Mouse (Mus musculus) urinary bladder, adult 2 months (tissue): ENCODE measurements around the gene Pmpca. TPM values are rescaled to one million over a fixed set of nuclear protein-coding genes. Genes with fewer than 3 reads are reported as not detected.
A peak's percentile ranks its signal among the peaks of the same experiment; 100 is the strongest.

Experiments
- DNase-seq: peaks from one replicate; pipeline ENCODE4 v3.0.0; 2022; ENCODE audit warnings: low spot score
- polyA plus RNA-seq: library from polyadenylated mRNA; depleted of rRNA; stranded (reverse); fragments of >200 nt; gene quantifications from 2 replicates; pipeline ENCODE4 v1.2.3, GENCODE M21; 2012; rRNA removed

Pmpca gene
- polyA plus RNA-seq: 57.3 and 69.9 TPM in 2 replicates

DNA sequence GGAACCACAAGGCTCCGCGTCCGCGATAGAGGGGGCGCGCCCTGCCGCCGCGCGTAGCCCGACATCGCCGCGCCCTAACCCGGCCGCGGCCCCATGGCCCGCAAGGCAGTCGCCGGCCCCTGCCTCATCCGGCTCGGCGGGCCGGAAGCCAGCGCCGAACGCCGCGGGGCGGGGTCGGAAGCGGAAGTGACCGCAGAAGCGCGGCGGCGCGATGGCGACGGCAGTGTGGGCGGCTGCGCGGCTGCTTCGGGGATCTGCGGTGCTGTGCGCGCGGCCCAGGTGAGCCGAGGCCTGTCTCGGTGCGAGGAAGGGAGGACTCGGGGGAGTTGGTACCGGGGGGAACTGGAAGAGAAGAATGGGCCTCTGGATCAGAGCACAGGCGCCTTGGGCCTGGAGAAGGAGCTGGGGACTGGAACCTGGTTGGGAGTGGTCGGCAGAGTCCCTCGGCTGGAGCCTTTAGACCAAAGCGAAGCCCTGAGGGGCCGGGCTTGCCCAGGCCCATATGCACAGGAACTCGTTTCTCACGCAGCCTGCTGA lies at the start of gene Pmpca, which contains the start of gene Entr1:
Gene Pmpca, plus strand, starts transcription at position 186 of the 537 bp plus-strand sequence.
Gene Entr1, minus strand, starts transcription at position 163 of the 537 bp plus-strand sequence.
- DNase-seq: peak; percentile 78

DNA sequence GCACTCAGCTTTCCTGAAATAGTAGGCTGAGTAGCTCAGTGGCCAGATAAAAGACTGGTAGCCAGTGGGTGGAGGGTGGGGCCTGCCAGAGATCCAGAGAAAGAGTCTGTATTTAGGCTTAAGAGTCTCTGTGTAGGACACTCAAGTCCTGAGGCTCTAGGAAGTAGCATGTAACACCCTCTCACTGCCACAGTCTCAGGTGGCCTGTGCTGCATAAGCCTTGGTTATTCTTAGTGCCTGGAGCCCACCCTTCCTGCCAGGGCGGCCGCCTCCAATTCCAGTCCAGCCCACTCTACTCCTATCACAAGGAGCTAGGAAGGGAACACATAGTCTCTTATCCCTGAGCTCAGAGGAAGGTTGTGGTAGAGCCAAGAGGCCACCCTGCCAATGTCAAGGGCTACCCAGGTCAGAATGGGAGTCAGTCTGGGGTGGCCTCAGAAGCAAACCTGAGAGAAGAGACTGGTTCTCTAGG lies 47.6 kb upstream of the Pmpca start:
- no peak for DNase-seq

DNA sequence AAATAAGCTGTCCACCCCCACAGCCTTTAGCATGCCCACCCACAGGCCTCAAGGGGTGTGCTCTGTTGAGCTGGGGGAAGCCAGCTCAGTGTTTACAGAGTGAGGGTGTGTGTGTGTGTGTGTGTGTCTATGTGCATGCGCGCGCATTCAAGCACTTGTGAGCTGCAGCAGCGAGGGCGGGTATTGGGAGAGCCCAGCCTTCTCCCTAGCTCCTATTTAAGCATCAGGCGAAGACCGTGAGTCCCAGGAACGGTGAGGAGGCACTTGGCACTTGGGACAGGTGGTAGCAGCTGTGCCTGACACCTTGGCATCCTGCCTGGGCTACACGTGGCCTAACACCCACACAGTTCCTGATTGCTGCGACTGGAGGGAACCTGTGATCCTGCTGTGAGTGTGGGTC lies 47.1 kb upstream of the Pmpca start:
- no peak for DNase-seq

DNA sequence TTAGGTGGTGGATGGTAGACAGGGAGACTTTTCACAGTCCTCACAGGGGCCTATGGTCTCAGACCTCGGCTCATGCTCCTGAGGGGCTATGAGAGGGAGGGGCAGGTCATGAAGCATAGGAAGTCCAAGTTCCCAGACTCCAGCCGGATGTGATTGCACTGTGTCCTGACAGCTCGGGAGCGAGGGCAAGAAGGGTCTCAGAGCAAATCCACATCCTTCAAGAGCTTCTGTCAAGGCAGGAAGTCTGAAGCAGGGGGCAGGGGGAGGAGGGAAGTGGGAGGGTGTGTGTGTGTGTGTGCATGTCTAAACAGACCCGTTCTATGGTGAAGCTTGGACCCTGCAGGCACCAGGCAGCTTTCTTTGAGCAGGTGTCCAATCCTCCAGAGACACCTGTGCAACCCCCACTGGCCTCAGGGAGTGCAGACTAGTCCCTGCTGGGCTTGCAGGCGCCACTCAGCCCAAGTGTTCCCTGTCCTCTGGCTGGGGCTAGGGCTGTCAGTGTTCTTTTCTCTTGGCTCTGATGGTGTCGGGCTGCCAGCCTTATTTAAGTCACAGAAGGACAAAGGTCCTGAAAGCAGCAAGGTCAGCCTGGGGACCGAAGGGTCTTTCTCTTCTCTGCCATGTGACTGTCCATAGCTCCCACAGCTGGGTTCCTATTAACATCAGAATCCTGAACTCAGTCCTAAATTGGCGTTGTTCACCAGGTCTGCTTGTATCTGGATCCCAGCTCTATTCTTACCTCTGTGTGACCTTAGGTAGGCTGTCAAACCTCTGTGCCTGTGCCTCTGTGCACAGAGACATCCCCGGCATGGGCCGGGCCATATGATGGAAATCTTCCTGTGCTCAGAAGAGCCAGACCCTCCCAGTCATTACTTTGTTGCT lies 46.3 kb upstream of the Pmpca start:
- DNase-seq: no peak

DNA sequence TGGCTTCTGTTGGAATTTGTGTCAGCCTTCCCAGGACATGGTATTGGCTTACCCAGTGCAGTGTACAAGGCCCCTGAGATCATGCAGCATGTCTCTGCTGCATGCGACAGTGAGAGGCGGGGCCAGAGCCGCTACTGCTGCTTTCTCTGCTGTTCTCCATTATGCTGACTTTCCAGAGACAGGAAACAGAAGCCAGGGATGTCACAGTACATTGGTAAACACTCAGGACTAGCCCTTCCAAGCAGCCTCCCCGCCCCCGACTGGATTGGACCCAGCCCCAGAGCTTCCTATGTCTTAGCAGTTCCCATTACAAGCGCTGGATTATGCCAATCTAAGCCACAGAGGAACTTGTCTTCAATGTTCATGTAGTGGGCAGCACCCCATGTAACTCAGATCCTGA lies 40.9 kb upstream of the Pmpca start:
- DNase-seq: no peak

- peak; percentile 87 for DNase-seq
These were observed 37.5 kb upstream of the Pmpca start, which contains the start of gene Dnlz for GRCm38 (mm10) chr2:26351358-26352290. TSS of gene Dnlz (minus strand) at chr2:26352110.

- DNase-seq: peak; percentile 49
These were observed 36.7 kb upstream of the Pmpca start for GRCm38 (mm10) chr2:26352291-26352910.

DNA sequence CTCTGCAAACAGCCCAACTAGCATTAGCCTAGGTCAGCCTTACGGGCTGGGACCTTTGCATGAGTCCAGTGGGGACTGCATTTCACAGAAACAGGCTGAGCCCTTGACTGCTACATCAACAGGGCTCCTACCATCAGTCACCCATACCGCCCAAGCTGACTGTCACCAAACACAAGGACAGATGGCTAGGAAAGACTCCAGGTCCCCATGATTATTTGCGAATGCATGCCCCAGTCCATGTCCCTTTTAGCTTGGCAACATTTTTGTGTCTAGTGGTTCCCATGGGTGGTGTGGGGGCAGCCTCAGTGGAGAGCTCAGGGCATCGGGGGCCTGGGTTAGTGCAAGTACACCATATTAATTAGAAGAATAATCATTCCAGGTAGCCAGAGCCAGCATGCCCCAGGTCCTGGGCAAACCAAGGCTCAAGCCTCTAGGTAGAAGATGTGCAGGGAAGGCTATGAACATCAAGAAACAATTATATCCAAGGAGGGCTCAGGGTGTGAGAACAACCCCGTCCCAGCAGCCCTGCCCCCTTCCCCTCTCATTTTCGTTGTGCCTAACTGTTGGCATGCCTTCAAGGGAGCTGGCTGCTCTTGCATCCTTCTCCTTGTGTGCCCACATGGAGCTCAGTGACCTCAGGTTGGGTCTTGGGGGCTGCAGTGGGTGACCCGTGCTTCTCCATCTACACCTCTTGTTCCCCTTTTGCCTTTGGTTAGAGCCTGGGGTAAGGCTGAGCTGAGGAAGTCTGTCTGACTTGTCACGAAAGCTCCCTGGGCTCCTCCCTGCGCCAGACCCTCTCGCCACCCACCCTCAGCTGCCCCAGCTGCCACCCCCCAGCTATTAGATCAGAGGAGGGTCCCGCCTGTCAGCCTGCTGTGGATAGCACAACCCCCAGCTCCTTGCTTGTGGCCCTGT lies 35.8 kb upstream of the Pmpca start:
- no peak for DNase-seq

GRCm38 (mm10) chr2:26354401-26354800 lies 34.7 kb upstream of the Pmpca start:
- DNase-seq: no peak

DNA sequence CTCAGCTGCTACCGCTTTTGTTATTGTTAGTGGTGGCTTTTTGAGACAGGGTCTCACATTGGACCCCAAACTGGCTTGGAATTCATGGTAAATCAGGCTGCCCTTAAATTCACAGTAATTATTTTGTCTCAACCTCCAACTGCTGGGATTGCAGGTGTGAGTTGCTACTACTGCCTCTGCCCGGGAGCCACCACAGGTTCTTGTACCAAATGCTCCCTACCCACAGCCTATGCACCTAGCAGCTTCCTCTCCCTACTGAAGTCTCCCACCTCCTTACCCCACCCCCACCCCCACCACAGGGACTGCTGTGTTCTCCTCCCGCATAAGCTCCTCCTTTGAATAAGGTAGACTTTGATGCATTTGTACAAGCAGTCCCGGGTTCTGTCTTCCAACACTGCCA lies 32.9 kb upstream of the Pmpca start:
- DNase-seq: no peak

- no peak for DNase-seq
These were observed 32.5 kb upstream of the Pmpca start for GRCm38 (mm10) chr2:26356678-26357077.

GRCm38 (mm10) chr2:26357484-26357883 lies 31.7 kb upstream of the Pmpca start:
- no peak for DNase-seq

DNA sequence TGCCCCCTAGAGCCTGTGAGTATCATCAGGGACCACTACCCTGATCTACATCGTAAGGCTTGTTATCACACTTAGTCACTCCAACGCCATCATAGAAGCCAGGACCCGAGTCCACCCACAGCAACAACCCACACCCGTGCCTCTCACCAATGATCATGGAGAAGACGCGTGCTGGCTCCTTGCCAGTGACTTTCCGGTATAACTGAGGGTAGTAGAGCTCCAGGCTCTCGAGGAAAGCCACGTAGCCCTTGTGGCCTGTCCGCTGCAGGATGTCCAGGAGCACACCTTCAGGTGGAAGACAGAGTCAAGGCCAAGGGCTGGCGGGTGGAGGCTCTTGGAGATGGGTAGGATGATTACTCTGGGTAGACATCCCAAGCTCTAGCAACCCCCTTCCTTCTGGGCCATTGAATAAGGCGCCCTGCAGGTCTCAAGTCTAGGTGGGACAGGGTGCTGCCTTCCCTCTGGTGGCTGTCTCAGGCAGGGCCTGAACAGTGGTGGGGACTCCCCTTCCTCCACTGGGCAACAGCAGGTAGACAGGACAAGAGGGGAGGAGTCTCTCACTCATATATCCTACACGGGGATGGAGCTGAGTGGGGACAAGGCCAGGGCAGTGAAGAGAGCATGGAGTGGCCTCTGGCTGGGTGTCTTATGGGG lies 30.3 kb upstream of the Pmpca start:
- DNase-seq: no peak

GRCm38 (mm10) chr2:26359983-26360382 lies 29.2 kb upstream of the Pmpca start:
- DNase-seq: no peak

DNA sequence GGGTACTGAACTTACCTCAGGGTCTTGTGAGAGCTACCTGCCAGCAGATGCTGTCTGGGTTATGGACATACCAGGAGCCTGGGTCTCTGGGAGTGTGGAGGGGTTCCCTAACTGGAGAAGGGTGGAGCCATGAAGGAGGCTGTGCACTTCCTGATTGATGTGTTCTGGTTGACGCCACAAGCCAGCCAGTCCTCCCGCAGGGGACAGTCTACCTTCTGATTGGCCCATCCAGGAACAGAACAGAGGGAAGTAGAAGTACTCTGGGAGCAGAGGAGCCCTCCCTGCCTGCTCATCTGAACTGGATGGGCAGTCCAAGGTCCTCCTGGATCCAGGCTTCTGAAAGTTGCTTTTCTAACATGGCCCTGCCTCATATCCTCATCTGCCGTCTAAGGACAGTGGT lies 28.4 kb upstream of the Pmpca start, which contains the start of gene Card9:
Gene Card9, minus strand, starts transcription at position 147 of the 400 bp plus-strand sequence.
- no peak for DNase-seq

GRCm38 (mm10) chr2:26362991-26363390 lies 26.1 kb upstream of the Pmpca start:
- no peak for DNase-seq

GRCm38 (mm10) chr2:26363481-26363880 lies 25.7 kb upstream of the Pmpca start:
- no peak for DNase-seq

- no peak for DNase-seq
These were observed 24.2 kb upstream of the Pmpca start for GRCm38 (mm10) chr2:26364738-26365465.

- DNase-seq: no peak
These were observed 21.2 kb upstream of the Pmpca start for GRCm38 (mm10) chr2:26367911-26368310.
